Mouse (Mus musculus) heart, embryonic 14.5 days (tissue): Measurements from ENCODE around the gene Igf1r. TPM values are rescaled to one million over a fixed set of nuclear protein-coding genes. Genes with fewer than 3 reads are reported as not detected.
A peak's percentile ranks its signal among the peaks of the same experiment; 100 is the strongest.

ENCODE experiments used
- ATAC-seq: fragments of 200-750 bp; cut with Nextera tagmentation; 2 replicates; pipeline ENCODE4 v1.8.0; 2017; ENCODE audit warnings: low read depth, moderate TSS enrichment; ENCODE audit not compliant: insufficient number of reproducible peaks, insufficient read depth, low FRiP score
- H3K27ac ChIP-seq, 2 experiments: fragments of 200-500 bp in 1 of 2; fragments of 300-500 bp in 1 of 2; sonication (generic) in 1 of 2; replicated peaks in 1 of 2; 2 replicates each; pipeline ENCODE4 v1.5.1; 2012 to 2014; ENCODE audit warnings: low read depth in 2 of 2, low read length in 2 of 2, control low read depth in 1 of 2, mild to moderate bottlenecking in 1 of 2, mixed read lengths in 1 of 2; ENCODE audit not compliant: control insufficient read depth in 1 of 2, insufficient read depth in 1 of 2
- H3K27me3 ChIP-seq: fragments of 300-500 bp; sonication (generic); 2 replicates; pipeline ENCODE4 v1.6.1; 2014; ENCODE audit warnings: mild to moderate bottlenecking, low read length, control low read depth; ENCODE audit not compliant: control insufficient read depth, insufficient read depth
- H3K36me3 ChIP-seq: fragments of 300-500 bp; sonication (generic); 2 replicates; pipeline ENCODE4 v1.6.1; 2014; ENCODE audit warnings: mild to moderate bottlenecking, control low read depth, low read length, mixed read lengths; ENCODE audit not compliant: control insufficient read depth, insufficient read depth
- H3K4me1 ChIP-seq, 2 experiments: fragments of 200-500 bp in 1 of 2; fragments of 300-500 bp in 1 of 2; sonication (generic) in 1 of 2; 2 replicates each; pipeline ENCODE4 v1.6.1; 2012 to 2014; ENCODE audit warnings: low read length in 2 of 2, control low read depth in 1 of 2, mixed read lengths in 1 of 2; ENCODE audit not compliant: control insufficient read depth in 2 of 2, insufficient read depth in 2 of 2
- H3K4me2 ChIP-seq: fragments of 300-500 bp; sonication (generic); 2 replicates; pipeline ENCODE4 v1.6.1; 2014; ENCODE audit warnings: mild to moderate bottlenecking, low read length
- H3K4me3 ChIP-seq, 2 experiments: fragments of 200-500 bp in 1 of 2; fragments of 300-500 bp in 1 of 2; sonication (generic) in 1 of 2; 2 replicates each; pipeline ENCODE4 v1.5.1; 2012 to 2014; ENCODE audit warnings: low read length in 2 of 2, mild to moderate bottlenecking in 2 of 2, control low read depth in 1 of 2, low read depth in 1 of 2, moderate library complexity in 1 of 2; ENCODE audit not compliant: control insufficient read depth in 1 of 2, insufficient read depth in 1 of 2
- H3K9ac ChIP-seq: fragments of 300-500 bp; sonication (generic); 2 replicates; pipeline ENCODE4 v1.6.1; 2014; ENCODE audit warnings: mild to moderate bottlenecking, low read length
- H3K9me3 ChIP-seq: fragments of 300-500 bp; sonication (generic); 2 replicates; pipeline ENCODE4 v1.6.1; 2016; ENCODE audit warnings: low read length, control low read depth; ENCODE audit not compliant: control insufficient read depth
- WGBS: fragments of 180-500 bp; shearing (Covaris S2); extraction: QIAGEN DNeasy Blood & Tissue Kit; methylation state at CpG from one replicate; pipeline ENCODE4 v1.1.7; 2014; 5-methylcytosine and 5-hydroxymethylcytosine counted together
- polyA plus RNA-seq: library from polyadenylated mRNA; unstranded; fragments of >200 nt; fragmentation: Nextera tagmentation; extraction: Ambion mirVana; gene quantifications from 2 replicates; pipeline ENCODE4 v1.2.1, GENCODE M21; 2014

Gene Igf1r
- polyA plus RNA-seq, 1 experiment from 2014 or later: 16.6 TPM

- H3K9me3 ChIP-seq: no peaks in the 10 kb centered on the region
- no peak overlapping the region for H3K4me3 ChIP-seq
- peak overlapping the region in 1 of 2 experiments; percentile 75; a peak in 1 of 4 replicates for H3K27ac ChIP-seq
- no peak overlapping the region for H3K4me2 ChIP-seq
- peak overlapping the region; percentile 38 for H3K9ac ChIP-seq
- peaks cover 37 to 78% of the 10 kb centered on the region in 2 experiments for H3K4me1 ChIP-seq
- H3K36me3 ChIP-seq: no peaks in the 10 kb centered on the region
- no peak for ATAC-seq
- WGBS: 62% methylated on average over 11 of the region's 11 CpGs
- H3K27me3 ChIP-seq: no peaks in the 10 kb centered on the region
Observed at GRCm38 (mm10) chr7:68074748-68075147, 122.1 kb downstream of the Igf1r start.

GRCm38 (mm10) chr7:68075401-68075800 is 122.8 kb downstream of the Igf1r start:
- H3K36me3 ChIP-seq: no peaks in the 10 kb centered on the region
- H3K9me3 ChIP-seq: no peaks in the 10 kb centered on the region
- WGBS: 53% methylated on average over 3 of the region's 3 CpGs
- no peak overlapping the region for H3K9ac ChIP-seq
- no peaks in the 10 kb centered on the region for H3K27me3 ChIP-seq
- H3K4me1 ChIP-seq: peaks cover 37 to 78% of the 10 kb centered on the region in 2 experiments
- peak overlapping the region in 1 of 2 experiments; percentile 25; a peak in 1 of 4 replicates for H3K27ac ChIP-seq
- ATAC-seq: no peak
- H3K4me3 ChIP-seq: no peak overlapping the region
- no peak overlapping the region for H3K4me2 ChIP-seq

GRCm38 (mm10) chr7:68080122-68080845 is 127.7 kb downstream of the Igf1r start:
- H3K4me1 ChIP-seq: peaks cover 14 to 57% of the 10 kb centered on the region in 2 experiments
- peak overlapping the region; percentile 23 for H3K4me2 ChIP-seq
- no peaks in the 10 kb centered on the region for H3K36me3 ChIP-seq
- H3K27me3 ChIP-seq: no peaks in the 10 kb centered on the region
- H3K27ac ChIP-seq: peak overlapping the region; percentile 34 to 78
- 30% methylated on average over 11 of the region's 11 CpGs for WGBS
- no peak; the same call in 1 of the 2 replicates for ATAC-seq
- H3K4me3 ChIP-seq: no peak overlapping the region
- 0 out of 2 replicates have a peak overlapping the region, but pooled peaks have one; percentile 8 for H3K9ac ChIP-seq
- H3K9me3 ChIP-seq: no peaks in the 10 kb centered on the region

GRCm38 (mm10) chr7:68085338-68085737 is 132.7 kb downstream of the Igf1r start:
- 6% methylated on average over 12 of the region's 12 CpGs for WGBS
- peak overlapping the region; percentile 53 for H3K4me2 ChIP-seq
- ATAC-seq: peak; percentile 37; the same call in 1 of the 2 replicates
- no peaks in the 10 kb centered on the region for H3K9me3 ChIP-seq
- H3K36me3 ChIP-seq: no peaks in the 10 kb centered on the region
- H3K4me3 ChIP-seq: no peak overlapping the region
- peak overlapping the region; percentile 80 to 87 for H3K27ac ChIP-seq
- no peaks in the 10 kb centered on the region for H3K27me3 ChIP-seq
- H3K4me1 ChIP-seq: peaks cover 18 to 45% of the 10 kb centered on the region in 2 experiments
- peak overlapping the region; percentile 44 for H3K9ac ChIP-seq

- Histone ChIP-seq H3K36me3 (no peaks in the 10 kb centered on the region), H3K27ac (peak overlapping the region; percentile 42 to 87), H3K27me3 (no peaks in the 10 kb centered on the region), H3K9me3 (no peaks in the 10 kb centered on the region), H3K4me3 (no peak overlapping the region), H3K4me2 (peak overlapping the region; percentile 53), H3K9ac (no peak overlapping the region), H3K4me1 (peaks cover 16 to 40% of the 10 kb centered on the region in 2 experiments)
- WGBS: 41% methylated on average over 4 of the region's 4 CpGs
- peak; percentile 47; the same call in 1 of the 2 replicates for ATAC-seq
Observed at GRCm38 (mm10) chr7:68085870-68086341, 133.3 kb downstream of the Igf1r start.

- no peak overlapping the region for H3K9ac ChIP-seq
- no peaks in the 10 kb centered on the region for H3K27me3 ChIP-seq
- no peak overlapping the region for H3K4me2 ChIP-seq
- H3K4me1 ChIP-seq: peaks cover 18 to 42% of the 10 kb centered on the region in 2 experiments
- no peak overlapping the region for H3K27ac ChIP-seq
- no peak overlapping the region for H3K4me3 ChIP-seq
- WGBS: 63% methylated on average over 4 of the region's 4 CpGs
- ATAC-seq: no peak
- no peaks in the 10 kb centered on the region for H3K9me3 ChIP-seq
- no peaks in the 10 kb centered on the region for H3K36me3 ChIP-seq
Observed at GRCm38 (mm10) chr7:68087496-68087895, 134.9 kb downstream of the Igf1r start.

- Histone ChIP-seq H3K36me3 (peaks cover 2% of the 10 kb centered on the region; the same call in 1 of the 2 replicates), H3K9ac (no peak overlapping the region), H3K4me2 (no peak overlapping the region), H3K4me1 (peaks cover 17 to 32% of the 10 kb centered on the region in 2 experiments), H3K27ac (no peak overlapping the region), H3K9me3 (no peaks in the 10 kb centered on the region), H3K27me3 (no peaks in the 10 kb centered on the region), H3K4me3 (no peak overlapping the region)
- WGBS: 82% methylated on average over 6 of the region's 6 CpGs
- ATAC-seq: no peak
Observed at GRCm38 (mm10) chr7:68088825-68089224, 136.2 kb downstream of the Igf1r start.
